Mouse (Mus musculus) forebrain, embryonic 12.5 days (tissue): ENCODE results near the gene Arcn1. TPM values are rescaled to one million over a fixed set of nuclear protein-coding genes. Genes with fewer than 3 reads are reported as not detected.
A peak's percentile ranks its signal among the peaks of the same experiment; 100 is the strongest.

Experiments
- ATAC-seq: fragments of 200-750 bp; cut with Nextera tagmentation; 2 replicates; pipeline ENCODE4 v1.8.0; 2017; ENCODE audit warnings: moderate TSS enrichment; ENCODE audit not compliant: low FRiP score
- H3K27ac ChIP-seq: fragments of 300-500 bp; sonication (generic); 2 replicates; pipeline ENCODE4 v1.5.1; 2016; ENCODE audit warnings: mild to moderate bottlenecking
- H3K27me3 ChIP-seq: fragments of 300-500 bp; sonication (generic); 2 replicates; pipeline ENCODE4 v1.6.1; 2016; ENCODE audit warnings: mild to moderate bottlenecking
- H3K36me3 ChIP-seq: fragments of 300-500 bp; sonication (generic); replicated peaks from 2 replicates; pipeline ENCODE4 v1.6.1; 2016; ENCODE audit warnings: mild to moderate bottlenecking
- H3K4me1 ChIP-seq: fragments of 300-500 bp; sonication (generic); 2 replicates; pipeline ENCODE4 v1.6.1; 2016
- H3K4me2 ChIP-seq: fragments of 300-500 bp; sonication (generic); 2 replicates; pipeline ENCODE4 v1.6.1; 2016; ENCODE audit warnings: mild to moderate bottlenecking, moderate library complexity
- H3K4me3 ChIP-seq: fragments of 300-500 bp; sonication (generic); replicated peaks from 2 replicates; pipeline ENCODE4 v1.5.1; 2016; ENCODE audit warnings: mild to moderate bottlenecking
- H3K9ac ChIP-seq: fragments of 300-500 bp; sonication (generic); 2 replicates; pipeline ENCODE4 v1.6.1; 2016; ENCODE audit warnings: mild to moderate bottlenecking
- H3K9me3 ChIP-seq: fragments of 300-500 bp; sonication (generic); 2 replicates; pipeline ENCODE4 v1.6.1; 2016
- WGBS: fragments of 180-500 bp; shearing (Covaris S2); methylation state at CpG from one replicate; pipeline ENCODE4 v1.1.7; 2016; 5-methylcytosine and 5-hydroxymethylcytosine counted together
- polyA plus RNA-seq: library from polyadenylated mRNA; unstranded; fragments of >200 nt; fragmentation: Nextera tagmentation; extraction: Ambion mirVana; gene quantifications from 2 replicates; pipeline ENCODE4 v1.2.1, GENCODE M21; 2016

Arcn1 gene
- polyA plus RNA-seq, 1 experiment from 2014 or later: 167 TPM

DNA sequence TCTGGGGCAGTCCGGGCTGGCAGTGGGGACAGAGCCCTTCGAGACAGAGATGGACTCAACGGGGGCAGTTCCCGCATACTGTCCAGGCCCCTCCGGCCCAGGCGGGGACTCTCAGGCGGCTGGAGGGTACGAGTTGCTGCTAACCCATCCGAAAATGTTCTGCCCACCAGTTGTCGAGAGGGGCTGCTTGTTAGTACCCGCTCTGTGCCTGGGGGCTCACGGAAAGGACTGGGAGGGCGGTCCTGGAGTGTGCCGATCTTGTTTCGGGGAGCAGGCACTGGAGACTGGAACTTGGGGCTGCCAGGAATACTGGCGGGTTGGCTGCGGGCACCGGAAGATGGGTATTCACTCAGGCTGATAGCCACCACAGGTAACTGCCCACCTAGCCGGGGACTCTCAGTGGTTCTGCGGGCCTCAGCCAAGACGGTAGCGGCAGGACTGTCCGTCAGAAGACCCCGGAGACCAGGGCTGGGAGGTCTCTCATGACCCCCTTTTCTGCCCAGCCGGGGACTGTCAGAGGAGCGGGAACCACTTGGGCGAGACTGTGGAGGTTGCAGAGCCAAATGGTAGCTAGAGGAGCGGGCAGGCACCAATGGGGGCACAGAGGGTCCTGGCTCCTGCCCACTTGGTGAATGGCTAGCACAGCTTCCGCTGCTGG is 51.8 kb downstream of the Arcn1 start:
- H3K27ac ChIP-seq: no peak overlapping the region
- no peak overlapping the region for H3K9ac ChIP-seq
- 93% methylated on average over 29 of the region's 29 CpGs for WGBS
- H3K4me3 ChIP-seq: no peak overlapping the region
- H3K27me3 ChIP-seq: no peaks in the 10 kb centered on the region
- peaks cover 24% of the 10 kb centered on the region for H3K4me1 ChIP-seq
- no peak overlapping the region for H3K4me2 ChIP-seq
- no peak for ATAC-seq
- peaks cover 66% of the 10 kb centered on the region for H3K36me3 ChIP-seq
- no peaks in the 10 kb centered on the region for H3K9me3 ChIP-seq

GRCm38 (mm10) chr9:44715109-44715508 is 52.5 kb downstream of the Arcn1 start:
- Histone ChIP-seq H3K4me2 (no peak overlapping the region), H3K9ac (no peak overlapping the region), H3K27me3 (no peaks in the 10 kb centered on the region), H3K4me3 (no peak overlapping the region), H3K4me1 (peaks cover 17% of the 10 kb centered on the region), H3K9me3 (no peaks in the 10 kb centered on the region), H3K27ac (no peak overlapping the region), H3K36me3 (peaks cover 72% of the 10 kb centered on the region)
- ATAC-seq: no peak
- 87% methylated on average over 17 of the region's 17 CpGs for WGBS

GRCm38 (mm10) chr9:44713574-44713973 is 54.1 kb downstream of the Arcn1 start:
- no peaks in the 10 kb centered on the region for H3K9me3 ChIP-seq
- H3K4me2 ChIP-seq: no peak overlapping the region
- H3K27ac ChIP-seq: no peak overlapping the region
- H3K36me3 ChIP-seq: peaks cover 72% of the 10 kb centered on the region
- no peak overlapping the region for H3K4me3 ChIP-seq
- ATAC-seq: no peak
- H3K4me1 ChIP-seq: peaks cover 19% of the 10 kb centered on the region
- no peak overlapping the region for H3K9ac ChIP-seq
- WGBS: 82% methylated on average over 2 of the region's 2 CpGs
- no peaks in the 10 kb centered on the region for H3K27me3 ChIP-seq

DNA sequence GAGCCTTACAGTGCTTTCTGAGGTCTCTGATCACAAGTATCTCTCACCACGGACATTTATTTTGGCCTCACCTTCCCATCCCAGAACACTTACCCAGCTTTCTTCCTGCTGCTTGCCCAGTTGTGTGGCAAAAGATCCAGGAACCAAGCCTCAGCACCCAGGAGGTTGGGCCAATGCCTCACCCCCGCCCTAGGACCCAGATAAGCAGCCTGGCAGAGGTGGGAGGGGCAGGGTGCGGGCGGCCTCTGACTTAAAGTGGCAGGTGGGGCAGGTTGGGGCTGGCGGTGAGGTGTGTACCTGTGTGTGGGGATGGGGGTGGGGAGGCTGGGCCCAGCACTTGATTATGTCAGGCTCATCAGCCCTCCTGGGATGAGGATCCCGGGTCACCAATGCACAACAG is 54.6 kb downstream of the Arcn1 start:
- H3K9ac ChIP-seq: no peak overlapping the region
- 90% methylated on average over 6 of the region's 6 CpGs for WGBS
- no peak for ATAC-seq
- no peaks in the 10 kb centered on the region for H3K9me3 ChIP-seq
- peaks cover 24% of the 10 kb centered on the region for H3K4me1 ChIP-seq
- peaks cover 72% of the 10 kb centered on the region for H3K36me3 ChIP-seq
- no peak overlapping the region for H3K4me2 ChIP-seq
- 0 out of 2 replicates have a peak, but pooled peaks cover under 1% of the 10 kb centered on the region for H3K27me3 ChIP-seq
- no peak overlapping the region for H3K4me3 ChIP-seq
- H3K27ac ChIP-seq: no peak overlapping the region

- Histone ChIP-seq H3K27ac (no peak overlapping the region), H3K4me1 (peaks cover 25% of the 10 kb centered on the region), H3K4me2 (no peak overlapping the region), H3K9ac (no peak overlapping the region), H3K27me3 (peaks cover 13% of the 10 kb centered on the region; the same call in 1 of the 2 replicates), H3K36me3 (peaks cover 69% of the 10 kb centered on the region), H3K4me3 (no peak overlapping the region), H3K9me3 (no peaks in the 10 kb centered on the region)
- ATAC-seq: no peak
- WGBS: 67% methylated on average over 17 of the region's 17 CpGs
These were observed 56.0 kb downstream of the Arcn1 start for GRCm38 (mm10) chr9:44711602-44712001.

GRCm38 (mm10) chr9:44710213-44710612 is 57.4 kb downstream of the Arcn1 start:
- Histone ChIP-seq H3K4me3 (no peak overlapping the region), H3K36me3 (peaks cover 69% of the 10 kb centered on the region), H3K4me1 (peaks cover 25% of the 10 kb centered on the region), H3K9ac (no peak overlapping the region), H3K4me2 (no peak overlapping the region), H3K9me3 (no peaks in the 10 kb centered on the region), H3K27me3 (peaks cover 13% of the 10 kb centered on the region; the same call in 1 of the 2 replicates), H3K27ac (no peak overlapping the region)
- 85% methylated on average over 5 of the region's 5 CpGs for WGBS
- ATAC-seq: no peak

DNA sequence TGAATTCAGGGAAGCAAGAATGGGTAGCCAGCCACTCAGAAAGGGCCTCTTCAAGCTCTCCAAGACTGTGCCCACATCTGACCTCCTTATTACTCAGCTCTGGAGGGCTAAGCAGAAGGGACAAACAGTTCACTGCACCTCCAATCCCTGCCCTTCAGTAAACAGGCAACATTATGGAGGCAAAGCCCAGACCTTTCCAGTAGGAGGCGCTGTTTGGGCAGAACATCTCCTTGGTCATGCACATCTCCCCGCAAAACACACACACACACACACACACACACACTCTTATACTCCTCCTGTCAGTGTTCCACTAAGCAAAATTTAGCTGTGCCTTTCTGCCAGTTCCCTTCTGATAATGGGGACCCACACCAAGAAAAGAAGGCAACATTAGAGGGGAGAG is 58.0 kb downstream of the Arcn1 start:
- peaks cover 69% of the 10 kb centered on the region for H3K36me3 ChIP-seq
- H3K9ac ChIP-seq: no peak overlapping the region
- H3K4me3 ChIP-seq: no peak overlapping the region
- 51% methylated on average over 2 of the region's 2 CpGs for WGBS
- peaks cover 25% of the 10 kb centered on the region for H3K4me1 ChIP-seq
- peaks cover 13% of the 10 kb centered on the region; the same call in 1 of the 2 replicates for H3K27me3 ChIP-seq
- H3K27ac ChIP-seq: 0 out of 2 replicates have a peak overlapping the region, but pooled peaks have one; percentile 6
- H3K4me2 ChIP-seq: no peak overlapping the region
- no peaks in the 10 kb centered on the region for H3K9me3 ChIP-seq
- no peak for ATAC-seq

GRCm38 (mm10) chr9:44708925-44709324 is 58.7 kb downstream of the Arcn1 start:
- H3K27ac ChIP-seq: 0 out of 2 replicates have a peak overlapping the region, but pooled peaks have one; percentile 6
- H3K36me3 ChIP-seq: peaks cover 71% of the 10 kb centered on the region
- ATAC-seq: peak; percentile 57
- H3K4me2 ChIP-seq: peak overlapping the region; percentile 73
- H3K4me3 ChIP-seq: peak overlapping the region; percentile 39
- 13% methylated on average over 6 of the region's 6 CpGs for WGBS
- H3K9ac ChIP-seq: peak overlapping the region; percentile 61
- H3K9me3 ChIP-seq: no peaks in the 10 kb centered on the region
- peaks cover 25% of the 10 kb centered on the region for H3K4me1 ChIP-seq
- peaks cover 13% of the 10 kb centered on the region; the same call in 1 of the 2 replicates for H3K27me3 ChIP-seq

GRCm38 (mm10) chr9:44708429-44708765 is 59.2 kb downstream of the Arcn1 start:
- H3K9me3 ChIP-seq: no peaks in the 10 kb centered on the region
- WGBS: 3% methylated on average over 24 of the region's 24 CpGs
- H3K9ac ChIP-seq: peak overlapping the region; percentile 61
- peaks cover 73% of the 10 kb centered on the region for H3K36me3 ChIP-seq
- H3K4me1 ChIP-seq: peaks cover 25% of the 10 kb centered on the region
- H3K4me2 ChIP-seq: peak overlapping the region; percentile 73
- peak overlapping the region; percentile 39 for H3K4me3 ChIP-seq
- ATAC-seq: peak; percentile 83
- peaks cover 13% of the 10 kb centered on the region; the same call in 1 of the 2 replicates for H3K27me3 ChIP-seq
- peak overlapping the region; percentile 50; the same call in 1 of the 2 replicates for H3K27ac ChIP-seq

DNA sequence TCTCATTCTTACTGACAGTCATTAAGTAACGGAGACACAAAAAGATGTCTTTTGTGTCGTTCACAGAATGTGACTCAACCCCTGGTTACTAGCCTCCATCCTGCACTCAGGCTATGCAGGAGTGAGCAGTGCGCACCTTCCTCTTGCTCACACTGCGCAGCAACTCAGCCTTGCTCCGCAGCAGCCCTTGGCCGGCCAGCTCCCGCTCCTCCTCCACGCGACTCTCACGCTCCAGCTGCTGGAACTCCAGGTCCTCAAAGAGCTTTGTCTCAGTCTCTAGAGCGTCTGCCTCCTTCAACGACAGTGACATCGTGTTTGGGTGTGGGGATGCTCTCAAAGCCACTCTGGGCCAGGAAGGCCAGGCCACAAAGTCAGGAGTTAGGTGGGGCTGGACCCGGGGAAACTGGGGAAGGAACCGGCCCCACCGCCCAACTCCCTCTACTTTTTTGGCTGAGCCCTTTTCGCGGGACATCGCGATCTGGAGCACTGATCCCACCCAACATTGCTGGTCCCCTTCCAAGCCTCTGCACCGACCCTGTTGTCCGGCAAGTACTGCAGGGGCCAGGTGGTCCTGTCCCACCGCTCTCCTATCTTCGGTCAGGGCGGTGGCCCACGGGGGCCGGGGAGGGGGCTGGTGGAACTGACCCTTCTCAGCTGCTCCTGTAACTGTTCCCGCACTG is 59.8 kb downstream of the Arcn1 start:
- WGBS: 13% methylated on average over 28 of the region's 28 CpGs
- H3K9me3 ChIP-seq: no peaks in the 10 kb centered on the region
- H3K4me2 ChIP-seq: peak overlapping the region; percentile 73
- peak overlapping the region; percentile 39 for H3K4me3 ChIP-seq
- ATAC-seq: peak; percentile 45; the same call in 1 of the 2 replicates
- H3K4me1 ChIP-seq: peaks cover 25% of the 10 kb centered on the region
- peak overlapping the region; percentile 50; the same call in 1 of the 2 replicates for H3K27ac ChIP-seq
- H3K27me3 ChIP-seq: peaks cover 13% of the 10 kb centered on the region; the same call in 1 of the 2 replicates
- peaks cover 73% of the 10 kb centered on the region for H3K36me3 ChIP-seq
- H3K9ac ChIP-seq: peak overlapping the region; percentile 61

DNA sequence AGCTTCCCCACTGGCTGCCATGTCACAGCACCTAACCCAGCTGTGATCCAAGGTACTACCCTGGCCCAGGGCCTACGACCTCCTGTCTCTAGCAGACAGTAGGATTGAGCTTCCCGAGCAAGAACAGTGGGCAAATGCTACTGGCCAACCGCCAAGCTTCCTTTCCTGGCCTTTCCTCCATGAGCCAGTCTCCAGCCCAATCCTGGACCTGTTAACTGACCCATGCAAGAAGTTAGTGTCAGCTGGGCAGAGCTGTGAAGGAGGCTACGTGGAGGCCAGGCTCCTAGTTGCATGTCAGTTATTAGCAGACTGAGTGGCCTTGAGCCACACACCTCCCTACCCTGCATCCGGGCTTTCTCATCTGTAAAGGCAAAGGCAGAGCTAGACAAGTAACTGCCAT is 67.9 kb downstream of the Arcn1 start:
- WGBS: 90% methylated on average over 5 of the region's 5 CpGs
- H3K36me3 ChIP-seq: peaks cover 97% of the 10 kb centered on the region
- H3K9me3 ChIP-seq: no peaks in the 10 kb centered on the region
- no peaks in the 10 kb centered on the region for H3K27me3 ChIP-seq
- no peak overlapping the region for H3K4me3 ChIP-seq
- no peak overlapping the region for H3K9ac ChIP-seq
- no peak overlapping the region for H3K27ac ChIP-seq
- no peak overlapping the region for H3K4me2 ChIP-seq
- ATAC-seq: no peak
- no peaks in the 10 kb centered on the region for H3K4me1 ChIP-seq

DNA sequence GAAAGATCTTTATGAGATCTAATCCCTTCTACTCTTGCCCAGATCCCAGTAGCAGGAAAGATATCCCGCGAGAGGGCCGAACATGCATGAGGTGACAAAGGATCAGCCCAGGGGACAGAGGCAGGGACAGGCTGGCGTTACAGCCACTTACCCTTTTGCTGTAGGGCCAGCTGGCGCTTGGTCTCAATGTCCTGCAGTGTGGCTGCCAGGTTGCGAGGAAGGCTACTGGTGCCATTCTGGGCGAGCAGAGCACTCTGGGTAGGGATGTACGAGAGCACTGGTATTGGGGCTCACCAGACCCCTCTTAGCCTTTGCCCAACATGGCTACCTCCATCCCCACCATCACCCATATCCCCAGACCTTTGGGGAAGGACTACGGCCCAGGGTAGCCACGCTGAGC is 68.4 kb downstream of the Arcn1 start:
- 88% methylated on average over 10 of the region's 10 CpGs for WGBS
- Histone ChIP-seq H3K4me3 (no peak overlapping the region), H3K27me3 (no peaks in the 10 kb centered on the region), H3K9ac (no peak overlapping the region), H3K9me3 (no peaks in the 10 kb centered on the region), H3K36me3 (peaks cover 97% of the 10 kb centered on the region), H3K4me2 (no peak overlapping the region), H3K27ac (no peak overlapping the region), H3K4me1 (no peaks in the 10 kb centered on the region)
- ATAC-seq: no peak
